Mouse (Mus musculus) inflammation-experienced regulatory T-cells, adult 16 weeks (primary cell): ENCODE data around the gene H2-Eb1. TPM values are rescaled to one million over a fixed set of nuclear protein-coding genes. Genes with fewer than 3 reads are reported as not detected.

Experiments
- polyA plus RNA-seq: library from polyadenylated mRNA; unstranded; fragments of 100-300 nt; shearing (Covaris generic); gene quantifications from one replicate; pipeline ENCODE4 v1.2.1, GENCODE M21; 2017

Gene H2-Eb1
- 26.1 TPM for polyA plus RNA-seq

GRCm38 (mm10) chr17:34305380-34306030 lies at the start of gene H2-Eb1:
Gene H2-Eb1 (plus strand): TSS chr17:34305867.

GRCm38 (mm10) chr17:34257594-34258375 lies 47.9 kb upstream of the H2-Eb1 start, which contains the start of gene H2-Ab1:
Gene H2-Ab1 (plus strand): TSS chr17:34257689.

GRCm38 (mm10) chr17:34287648-34288047 lies 18.0 kb upstream of the H2-Eb1 start, which contains the start of gene H2-Aa:
Gene H2-Aa (minus strand): TSS chr17:34287823.

GRCm38 (mm10) chr17:34325436-34325835 lies 19.8 kb downstream of the H2-Eb1 start, which contains the start of gene H2-Eb2:
Gene H2-Eb2 (plus strand): TSS chr17:34325665.

GRCm38 (mm10) chr17:34354539-34354938 lies 48.9 kb downstream of the H2-Eb1 start, which contains the start of gene Btnl2:
Gene Btnl2 (plus strand): TSS chr17:34354822.

Other genes with a start within 250 kb of the H2-Eb1 start
- gene H2-Oa, start 213.5 kb upstream of the H2-Eb1 start, polyA plus RNA-seq: 41.7 TPM
- gene H2-DMa, start 186.3 kb upstream of the H2-Eb1 start, polyA plus RNA-seq: 118 TPM
- 172 TPM for gene Brd2, start 183.2 kb upstream of the H2-Eb1 start, polyA plus RNA-seq
- gene H2-DMb2, start 162.6 kb upstream of the H2-Eb1 start, polyA plus RNA-seq: 8.5 TPM
- gene H2-DMb1, start 152.8 kb upstream of the H2-Eb1 start, polyA plus RNA-seq: 7.1 TPM
- 543 TPM for gene Tap1, start 118.3 kb upstream of the H2-Eb1 start, polyA plus RNA-seq
- gene Psmb9, start 118.1 kb upstream of the H2-Eb1 start, polyA plus RNA-seq: 552 TPM
- gene Psmb8, start 108.1 kb upstream of the H2-Eb1 start, polyA plus RNA-seq: 1,460 TPM
- gene Tap2, start 102.3 kb upstream of the H2-Eb1 start, polyA plus RNA-seq: 505 TPM
- gene H2-Ob, start 67.0 kb upstream of the H2-Eb1 start, polyA plus RNA-seq: 106 TPM
- 50.9 TPM for gene H2-Ab1, start 48.2 kb upstream of the H2-Eb1 start, polyA plus RNA-seq
- 34.5 TPM for gene H2-Aa, start 18.0 kb upstream of the H2-Eb1 start, polyA plus RNA-seq
- gene H2-Eb2, start 19.8 kb downstream of the H2-Eb1 start, polyA plus RNA-seq: 0.26 TPM
- 0.45 TPM for gene Btnl2, start 49.0 kb downstream of the H2-Eb1 start, polyA plus RNA-seq
- gene Btnl1, start 71.3 kb downstream of the H2-Eb1 start, polyA plus RNA-seq: not detected
- 0.74 TPM for gene BC051142, start 93.0 kb downstream of the H2-Eb1 start, polyA plus RNA-seq
- 0.40 TPM for gene Btnl4, start 171.5 kb downstream of the H2-Eb1 start, polyA plus RNA-seq
- 0.34 TPM for gene Btnl6, start 211.5 kb downstream of the H2-Eb1 start, polyA plus RNA-seq